Comparison of ENCODE assay signal across 18 mouse cellular contexts in the genomic region with DNA sequence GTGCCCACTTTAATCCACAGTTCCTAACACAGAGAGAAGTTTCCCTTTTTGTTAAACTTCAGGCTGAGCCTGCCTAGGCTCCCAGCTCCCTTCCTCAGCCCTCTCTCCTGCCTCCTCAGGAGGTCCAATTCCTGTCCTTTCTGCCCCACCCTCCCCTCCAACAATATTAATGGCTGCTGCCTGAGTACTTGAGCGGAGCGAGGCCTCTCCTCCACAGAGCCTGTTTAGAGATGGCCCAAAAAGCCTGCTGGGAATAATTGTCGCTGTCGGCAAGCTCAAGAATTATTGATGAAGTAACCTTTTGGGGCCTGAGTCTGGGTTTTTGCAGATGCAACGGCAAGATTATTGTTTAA.
DNase-seq lines count a peak whose midpoint lies in the region; ATAC-seq and TF ChIP-seq lines count a peak whose summit lies in the region.
"Had no signal": no experiment of that assay in that cellular context is flagged by ENCODE, and none has a peak within 500 bp of the region (broad histone marks: within the 10 kb centered on the region; RNA-seq: fewer than 3 reads in every experiment).

No protein-coding gene starts in this region.

- no peak overlapping the region for H3K4me2 ChIP-seq in hindbrain, embryonic 11.5 days (replicated peaks; ENCODE audit: low read depth, low read length)
- H3K4me2 ChIP-seq in hindbrain, embryonic 14.5 days (replicated peaks): no peak overlapping the region
- H3K4me2 ChIP-seq in limb, embryonic 11.5 days (ENCODE audit: low read depth, severe bottlenecking): no peak overlapping the region
- no peak overlapping the region for H3K4me2 ChIP-seq in stomach, postnatal 0 days (replicated peaks; ENCODE audit: low read depth)
- H3K4me2 ChIP-seq: forebrain, embryonic 15.5 days; liver, embryonic 13.5 days had no signal

- TF ChIP-seq CTCF in lung, adult 2 months (IDR thresholded peaks at IDR 0.05; ENCODE audit: insufficient read depth, low read length): no peak
- no peak for TF ChIP-seq CTCF in stomach, postnatal 0 days (IDR thresholded peaks at IDR 0.05; ENCODE audit: low read depth)

- no peak overlapping the region for H3K9ac ChIP-seq in hindbrain, embryonic 11.5 days (ENCODE audit: low read depth, low read length)
- no peak overlapping the region for H3K9ac ChIP-seq in hindbrain, embryonic 14.5 days
- H3K9ac ChIP-seq in limb, embryonic 11.5 days (ENCODE audit: low read length): no peak overlapping the region
- no peak overlapping the region for H3K9ac ChIP-seq in stomach, postnatal 0 days (ENCODE audit: low read length)
- H3K9ac ChIP-seq: forebrain, embryonic 15.5 days; liver, embryonic 13.5 days had no signal

- peak; percentile 22 for DNase-seq in hindbrain, embryonic 11.5 days (ENCODE audit: low spot score)
- no peak for DNase-seq in hindbrain, embryonic 14.5 days (ENCODE audit: low spot score)
- DNase-seq in lung, adult 2 months: peak; percentile 32
- DNase-seq in lung, postnatal 25 days (ENCODE audit: low spot score): no peak
- DNase-seq in limb, embryonic 11.5 days (ENCODE audit: low spot score): peak; percentile 22
- no peak for DNase-seq in stomach, postnatal 0 days (ENCODE audit: low spot score)
- no peak for DNase-seq in cerebellum, adult 9-11 months
- no peak for DNase-seq in cerebellum, postnatal 14 days
- DNase-seq: heart, adult 11 months; layer of hippocampus, postnatal 36 days; left cerebral cortex, postnatal 4 days; liver, embryonic 13.5 days; thymus, postnatal 14 days had no signal

- ATAC-seq in hindbrain, embryonic 11.5 days (ENCODE audit: low FRiP score): peak; percentile 56; the same call in 1 of the 2 replicates
- no peak for ATAC-seq in hindbrain, embryonic 14.5 days (ENCODE audit: low FRiP score)
- no peak for ATAC-seq in limb, embryonic 11.5 days (ENCODE audit: insufficient number of reproducible peaks, low FRiP score, low TSS enrichment, low read depth)
- peak; percentile 71 for ATAC-seq in stomach, postnatal 0 days (ENCODE audit: low FRiP score, low TSS enrichment)
- ATAC-seq: forebrain, embryonic 15.5 days; midbrain, embryonic 16.5 days; Patski had no signal

- TF ChIP-seq POLR2A in lung, adult 2 months (IDR thresholded peaks at IDR 0.05; ENCODE audit: borderline replicate concordance, extremely low read depth, low read depth, low read length): no peak

- no peaks in the 10 kb centered on the region for H3K27me3 ChIP-seq in hindbrain, embryonic 11.5 days (ENCODE audit: control insufficient read depth, insufficient read depth, low read length)
- no peaks in the 10 kb centered on the region for H3K27me3 ChIP-seq in hindbrain, embryonic 14.5 days (ENCODE audit: control insufficient read depth, insufficient read depth, low read length)
- no peaks in the 10 kb centered on the region for H3K27me3 ChIP-seq in limb, embryonic 11.5 days (ENCODE audit: control insufficient read depth, insufficient read depth, low read length)
- no peaks in the 10 kb centered on the region for H3K27me3 ChIP-seq in stomach, postnatal 0 days (ENCODE audit: control insufficient read depth, insufficient read depth, low read length)
- H3K27me3 ChIP-seq: forebrain, embryonic 15.5 days; liver, embryonic 13.5 days; Patski had no signal

- H3K9me3 ChIP-seq in hindbrain, embryonic 11.5 days (ENCODE audit: control insufficient read depth, low read length): no peaks in the 10 kb centered on the region
- H3K9me3 ChIP-seq in hindbrain, embryonic 14.5 days (ENCODE audit: control insufficient read depth, low read length): no peaks in the 10 kb centered on the region
- no peaks in the 10 kb centered on the region for H3K9me3 ChIP-seq in limb, embryonic 11.5 days (ENCODE audit: control insufficient read depth, low read length)
- H3K9me3 ChIP-seq in stomach, postnatal 0 days (ENCODE audit: control insufficient read depth, low read length): no peaks in the 10 kb centered on the region
- H3K9me3 ChIP-seq: forebrain, embryonic 15.5 days; hindbrain, embryonic 10.5 days; liver, embryonic 13.5 days had no signal

- H3K4me3 ChIP-seq in hindbrain, embryonic 11.5 days (ENCODE audit: low read depth, low read length): no peak overlapping the region
- H3K4me3 ChIP-seq in hindbrain, embryonic 14.5 days (replicated peaks; ENCODE audit: low read length): no peak overlapping the region
- no peak overlapping the region for H3K4me3 ChIP-seq in lung, adult 2 months (replicated peaks; ENCODE audit: extremely low read depth, low read depth, low read length)
- H3K4me3 ChIP-seq in limb, embryonic 11.5 days (ENCODE audit: low read depth, low read length): no peak overlapping the region
- H3K4me3 ChIP-seq in stomach, postnatal 0 days (ENCODE audit: low read depth, low read length): no peak overlapping the region
- H3K4me3 ChIP-seq: forebrain, embryonic 15.5 days; hindbrain, embryonic 10.5 days; liver, embryonic 13.5 days had no signal

- 24% methylated on average over 5 of the region's 5 CpGs for WGBS in hindbrain, embryonic 11.5 days
- WGBS in hindbrain, embryonic 14.5 days: 16% methylated on average over 5 of the region's 5 CpGs
- 45% methylated on average over 5 of the region's 5 CpGs for WGBS in lung, adult 2 months
- WGBS in limb, embryonic 11.5 days: 7% methylated on average over 5 of the region's 5 CpGs
- 50% methylated on average over 5 of the region's 5 CpGs for WGBS in stomach, postnatal 0 days

- no peak overlapping the region for H3K27ac ChIP-seq in hindbrain, embryonic 11.5 days (ENCODE audit: low read depth, low read length)
- no peak overlapping the region for H3K27ac ChIP-seq in hindbrain, embryonic 14.5 days
- H3K27ac ChIP-seq in limb, embryonic 11.5 days (replicated peaks; ENCODE audit: low read depth, low read length): no peak overlapping the region
- H3K27ac ChIP-seq in stomach, postnatal 0 days (replicated peaks): no peak overlapping the region
- H3K27ac ChIP-seq: forebrain, embryonic 15.5 days; hindbrain, embryonic 10.5 days; liver, embryonic 13.5 days; macrophage had no signal

- H3K36me3 ChIP-seq in hindbrain, embryonic 11.5 days (ENCODE audit: control insufficient read depth, insufficient read depth, low read length): no peaks in the 10 kb centered on the region
- no peaks in the 10 kb centered on the region for H3K36me3 ChIP-seq in hindbrain, embryonic 14.5 days (replicated peaks; ENCODE audit: control insufficient read depth, insufficient read depth)
- no peaks in the 10 kb centered on the region for H3K36me3 ChIP-seq in limb, embryonic 11.5 days (ENCODE audit: control insufficient read depth, insufficient read depth, low read length)
- no peaks in the 10 kb centered on the region for H3K36me3 ChIP-seq in stomach, postnatal 0 days (ENCODE audit: control insufficient read depth, insufficient read depth, low read length)
- H3K36me3 ChIP-seq: forebrain, embryonic 15.5 days; hindbrain, embryonic 10.5 days; liver, embryonic 13.5 days had no signal

- 0 out of 2 replicates have a peak, but pooled peaks cover 5% of the 10 kb centered on the region for H3K4me1 ChIP-seq in hindbrain, embryonic 11.5 days (replicated peaks; ENCODE audit: control insufficient read depth, insufficient read depth, low read length)
- H3K4me1 ChIP-seq in hindbrain, embryonic 14.5 days (replicated peaks; ENCODE audit: control insufficient read depth, insufficient read depth, low read length): no peaks in the 10 kb centered on the region
- H3K4me1 ChIP-seq in lung, adult 2 months (ENCODE audit: control insufficient read depth, insufficient read depth, low read length): peaks cover 2% of the 10 kb centered on the region; the same call in 1 of the 2 replicates
- H3K4me1 ChIP-seq in limb, embryonic 11.5 days (ENCODE audit: control insufficient read depth, insufficient read depth, low read length): peaks cover 7% of the 10 kb centered on the region; the same call in 1 of the 2 replicates
- no peaks in the 10 kb centered on the region for H3K4me1 ChIP-seq in stomach, postnatal 0 days (replicated peaks; ENCODE audit: control insufficient read depth, insufficient read depth)
- H3K4me1 ChIP-seq: forebrain, embryonic 15.5 days; liver, embryonic 13.5 days had no signal

- no peak for TF ChIP-seq EP300 in stomach, postnatal 0 days (optimal IDR thresholded peaks at IDR 0.05)

Comparison
In these comparisons a context has a peak if more than half of its experiments do, and no peak if none do; other contexts are left out.
1. ATAC-seq: peak in hindbrain, embryonic 11.5 days (single experiment) and stomach, postnatal 0 days (single experiment); none in hindbrain, embryonic 14.5 days (single experiment) and limb, embryonic 11.5 days (single experiment).
2. DNase-seq: peak in hindbrain, embryonic 11.5 days (single experiment), lung, adult 2 months (single experiment) and limb, embryonic 11.5 days (single experiment); none in hindbrain, embryonic 14.5 days (single experiment), lung, postnatal 25 days (single experiment), stomach, postnatal 0 days (single experiment), cerebellum, adult 9-11 months (single experiment) and cerebellum, postnatal 14 days (0 of 2).